Mouse (Mus musculus) midbrain, embryonic 15.5 days (tissue): ENCODE measurements around the gene Abce1. TPM values are rescaled to one million over a fixed set of nuclear protein-coding genes. Genes with fewer than 3 reads are reported as not detected.
A peak's percentile ranks its signal among the peaks of the same experiment; 100 is the strongest.

ENCODE experiments used
- ATAC-seq: fragments of 200-750 bp; cut with Nextera tagmentation; replicated peaks from 2 replicates; pipeline ENCODE4 v1.8.0; 2017; ENCODE audit warnings: moderate TSS enrichment
- H3K27ac ChIP-seq: fragments of 300-500 bp; sonication (generic); 2 replicates; pipeline ENCODE4 v1.5.1; 2015; ENCODE audit warnings: mild to moderate bottlenecking, inconsistent platforms
- H3K27me3 ChIP-seq: fragments of 300-500 bp; sonication (generic); replicated peaks from 2 replicates; pipeline ENCODE4 v1.6.1; 2015; ENCODE audit warnings: inconsistent platforms
- H3K36me3 ChIP-seq: fragments of 300-500 bp; sonication (generic); replicated peaks from 2 replicates; pipeline ENCODE4 v1.6.1; 2015; ENCODE audit warnings: inconsistent platforms
- H3K4me1 ChIP-seq: fragments of 300-500 bp; sonication (generic); 2 replicates; pipeline ENCODE4 v1.6.1; 2015; ENCODE audit warnings: inconsistent platforms
- H3K4me2 ChIP-seq: fragments of 300-500 bp; sonication (generic); 2 replicates; pipeline ENCODE4 v1.6.1; 2015; ENCODE audit warnings: inconsistent platforms, mild to moderate bottlenecking, moderate library complexity
- H3K4me3 ChIP-seq: fragments of 300-500 bp; sonication (generic); 2 replicates; pipeline ENCODE4 v1.5.1; 2015; ENCODE audit warnings: mild to moderate bottlenecking, inconsistent platforms
- H3K9ac ChIP-seq: fragments of 300-500 bp; sonication (generic); 2 replicates; pipeline ENCODE4 v1.6.1; 2015; ENCODE audit warnings: mild to moderate bottlenecking, inconsistent platforms
- H3K9me3 ChIP-seq: fragments of 300-500 bp; sonication (generic); 2 replicates; pipeline ENCODE4 v1.6.1; 2016; ENCODE audit warnings: inconsistent platforms
- WGBS: fragments of 180-500 bp; shearing (Covaris S2); methylation state at CpG from one replicate; pipeline ENCODE4 v1.1.7; 2015; ENCODE audit warnings: mixed read lengths; 5-methylcytosine and 5-hydroxymethylcytosine counted together
- polyA plus RNA-seq: library from polyadenylated mRNA; unstranded; fragments of >200 nt; fragmentation: Nextera tagmentation; extraction: Ambion mirVana; gene quantifications from 2 replicates; pipeline ENCODE4 v1.2.1, GENCODE M21; 2015

Gene Abce1
- polyA plus RNA-seq, 1 experiment from 2014 or later = 77.9 TPM

DNA sequence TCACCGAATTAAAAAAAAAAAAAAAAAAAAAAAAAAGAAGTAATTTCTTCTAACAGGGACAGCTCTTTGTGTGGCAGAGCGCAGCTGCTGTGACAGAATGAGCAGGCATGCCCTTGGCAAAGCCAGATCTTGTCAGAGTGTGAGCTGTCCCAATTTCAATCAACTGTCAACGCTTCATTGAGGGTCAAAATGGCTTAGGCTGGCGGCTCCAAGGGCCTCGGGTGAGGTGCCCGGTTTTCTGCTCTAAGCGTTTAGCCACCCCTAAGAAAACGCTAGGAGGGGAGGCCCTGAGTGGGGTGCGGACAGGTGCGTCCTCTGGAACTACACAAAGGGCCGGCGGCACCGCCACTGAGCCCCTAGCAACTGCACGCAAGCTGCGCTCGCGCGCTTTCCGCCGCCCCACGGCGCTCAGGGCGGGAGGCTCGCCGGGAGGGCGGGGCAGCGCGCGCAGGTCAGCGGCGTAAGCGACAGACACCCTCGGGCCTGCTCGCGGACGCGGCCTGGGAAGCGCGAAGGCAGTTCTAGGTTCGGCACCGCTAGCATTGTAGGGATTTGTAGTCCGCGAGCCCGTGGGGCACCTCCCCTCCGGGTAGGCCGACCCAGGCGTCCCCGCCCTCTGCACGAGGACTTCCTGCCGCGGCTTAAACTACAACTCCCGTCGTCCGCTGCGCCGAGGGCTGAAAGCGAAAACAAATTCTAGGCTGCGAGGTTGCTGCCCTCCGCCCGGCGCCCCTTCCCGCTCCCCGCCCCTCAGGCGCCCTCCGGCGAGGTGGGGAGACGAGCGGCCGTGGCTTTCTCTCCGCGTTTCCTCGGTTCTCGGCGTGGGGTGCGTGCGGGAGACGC is 72.6 kb downstream of the Abce1 start:
- Histone ChIP-seq H3K4me1 (peaks cover 32% of the 10 kb centered on the region), H3K4me3 (peak overlapping the region; percentile 73), H3K27me3 (no peaks in the 10 kb centered on the region), H3K9ac (peak overlapping the region; percentile 92), H3K27ac (peak overlapping the region; percentile 94), H3K4me2 (peak overlapping the region; percentile 78), H3K9me3 (no peaks in the 10 kb centered on the region), H3K36me3 (no peaks in the 10 kb centered on the region)
- ATAC-seq = peak; percentile 99
- under 1% methylated on average over 74 of the region's 77 CpGs for WGBS

GRCm38 (mm10) chr8:79638001-79638706 is 73.4 kb downstream of the Abce1 start:
- WGBS = 7% methylated on average over 11 of the region's 11 CpGs
- Histone ChIP-seq H3K4me2 (peak overlapping the region; percentile 66), H3K4me3 (peak overlapping the region; percentile 73), H3K9ac (peak overlapping the region; percentile 92), H3K27ac (peak overlapping the region; percentile 94), H3K9me3 (no peaks in the 10 kb centered on the region), H3K27me3 (no peaks in the 10 kb centered on the region), H3K4me1 (peaks cover 27% of the 10 kb centered on the region), H3K36me3 (no peaks in the 10 kb centered on the region)
- no peak for ATAC-seq

DNA sequence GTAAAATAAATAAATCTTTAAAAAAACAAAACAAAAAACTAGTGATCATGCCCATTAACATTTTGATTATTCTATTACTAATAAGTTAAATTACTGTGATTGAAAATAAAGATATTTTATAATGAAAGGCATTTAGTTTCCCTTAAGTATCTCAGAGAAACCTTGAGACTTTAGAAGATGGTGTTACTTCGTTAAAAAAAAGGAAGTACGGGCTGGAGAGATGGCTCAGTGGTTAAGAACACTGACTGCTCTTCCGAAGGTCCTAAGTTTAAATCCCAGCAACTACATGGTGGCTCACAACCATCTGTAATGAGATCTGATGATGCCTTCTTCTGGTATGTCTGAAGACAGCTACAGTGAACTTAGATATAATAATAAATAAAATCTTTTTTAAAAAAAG is 74.3 kb downstream of the Abce1 start:
- no peak overlapping the region for H3K4me3 ChIP-seq
- no peaks in the 10 kb centered on the region for H3K9me3 ChIP-seq
- WGBS = 83% methylated on average over 3 of the region's 3 CpGs
- H3K4me1 ChIP-seq = peaks cover 21% of the 10 kb centered on the region
- H3K9ac ChIP-seq = no peak overlapping the region
- H3K27me3 ChIP-seq = no peaks in the 10 kb centered on the region
- ATAC-seq = no peak
- H3K36me3 ChIP-seq = no peaks in the 10 kb centered on the region
- H3K27ac ChIP-seq = no peak overlapping the region
- H3K4me2 ChIP-seq = no peak overlapping the region

DNA sequence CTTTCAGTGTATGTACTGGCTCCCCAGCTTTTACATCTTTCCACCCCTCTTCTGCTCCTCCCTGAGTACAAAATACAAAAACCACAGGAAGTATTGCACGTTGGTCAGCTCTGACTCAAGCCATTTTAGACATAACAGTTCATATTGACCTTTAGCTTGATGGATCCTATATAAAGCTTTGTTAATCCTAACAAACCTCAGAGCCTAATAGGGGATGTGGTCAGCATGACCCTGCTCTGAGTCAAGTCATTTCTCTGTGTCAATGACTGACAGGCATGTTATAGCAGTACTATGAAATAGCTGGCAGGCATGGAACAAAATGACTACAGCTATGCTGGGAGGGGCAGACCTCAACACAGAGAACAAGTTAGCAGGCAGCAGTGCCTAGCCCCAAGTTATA is 75.4 kb downstream of the Abce1 start:
- Histone ChIP-seq H3K27me3 (no peaks in the 10 kb centered on the region), H3K4me2 (no peak overlapping the region), H3K27ac (no peak overlapping the region), H3K36me3 (no peaks in the 10 kb centered on the region), H3K9ac (no peak overlapping the region), H3K9me3 (no peaks in the 10 kb centered on the region), H3K4me3 (no peak overlapping the region), H3K4me1 (peaks cover 10% of the 10 kb centered on the region)
- WGBS = 63% methylated on average over 1 of the region's 1 CpGs
- ATAC-seq = no peak

DNA sequence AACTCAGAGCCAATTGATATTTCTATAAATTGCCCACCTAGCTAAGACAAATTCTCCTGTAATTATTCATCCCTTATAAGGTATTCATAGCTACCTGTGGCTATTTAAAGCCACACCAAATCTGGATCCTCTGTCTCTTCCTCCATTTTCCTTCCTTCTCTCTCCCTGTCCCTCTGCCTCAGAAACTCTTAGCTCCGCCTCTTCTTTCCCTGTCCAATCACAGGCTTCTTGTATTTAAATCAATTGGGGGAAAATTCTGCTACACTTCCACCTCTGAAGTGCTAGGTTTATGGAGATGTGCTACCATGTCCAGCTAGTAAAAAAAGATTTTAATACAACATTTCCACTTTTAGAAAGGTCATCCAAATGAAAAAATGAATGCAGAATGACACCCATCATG is 76.0 kb downstream of the Abce1 start:
- H3K36me3 ChIP-seq = no peaks in the 10 kb centered on the region
- no peak overlapping the region for H3K4me3 ChIP-seq
- 98% methylated on average over 1 of the region's 1 CpGs for WGBS
- H3K4me1 ChIP-seq = peaks cover 4% of the 10 kb centered on the region
- no peaks in the 10 kb centered on the region for H3K9me3 ChIP-seq
- H3K27ac ChIP-seq = no peak overlapping the region
- no peak overlapping the region for H3K9ac ChIP-seq
- H3K4me2 ChIP-seq = no peak overlapping the region
- no peaks in the 10 kb centered on the region for H3K27me3 ChIP-seq
- no peak for ATAC-seq

Other genes starting within 250 kb of the Abce1 start
- 9.5 and 10.6 TPM in 2 replicates for gene Otud4, start 72.1 kb downstream of the Abce1 start, polyA plus RNA-seq
- 29.2 and 32.1 TPM in 2 replicates for gene Anapc10, start 80 bp upstream of the Abce1 start, polyA plus RNA-seq